Mouse (Mus musculus) hindbrain, embryonic 15.5 days (tissue): Measurements from ENCODE around the gene Med12l. TPM values are rescaled to one million over a fixed set of nuclear protein-coding genes. Genes with fewer than 3 reads are reported as not detected.

ENCODE experiments used
- ATAC-seq: fragments of 200-750 bp; cut with Nextera tagmentation; 2 replicates; pipeline ENCODE4 v1.8.0; 2017; ENCODE audit warnings: low read depth, moderate number of reproducible peaks, moderate TSS enrichment; ENCODE audit not compliant: low FRiP score
- H3K27ac ChIP-seq: fragments of 300-500 bp; sonication (generic); replicated peaks from 2 replicates; pipeline ENCODE4 v1.5.1; 2015; ENCODE audit warnings: mild to moderate bottlenecking, inconsistent platforms
- H3K27me3 ChIP-seq: fragments of 300-500 bp; sonication (generic); 2 replicates; pipeline ENCODE4 v1.6.1; 2015; ENCODE audit warnings: control low read depth, inconsistent platforms
- H3K36me3 ChIP-seq: fragments of 300-500 bp; sonication (generic); 2 replicates; pipeline ENCODE4 v1.6.1; 2015; ENCODE audit warnings: control low read depth, inconsistent platforms
- H3K4me1 ChIP-seq: fragments of 300-500 bp; sonication (generic); replicated peaks from 2 replicates; pipeline ENCODE4 v1.6.1; 2015; ENCODE audit warnings: control low read depth, inconsistent platforms
- H3K4me2 ChIP-seq: fragments of 300-500 bp; sonication (generic); 2 replicates; pipeline ENCODE4 v1.6.1; 2015; ENCODE audit warnings: moderate library complexity, mild to moderate bottlenecking, inconsistent platforms
- H3K4me3 ChIP-seq: fragments of 300-500 bp; sonication (generic); 2 replicates; pipeline ENCODE4 v1.5.1; 2015; ENCODE audit warnings: mild to moderate bottlenecking, inconsistent platforms
- H3K9ac ChIP-seq: fragments of 300-500 bp; sonication (generic); 2 replicates; pipeline ENCODE4 v1.6.1; 2015; ENCODE audit warnings: inconsistent platforms
- H3K9me3 ChIP-seq: fragments of 300-500 bp; sonication (generic); 2 replicates; pipeline ENCODE4 v1.6.1; 2016; ENCODE audit warnings: control low read depth, inconsistent platforms
- WGBS: fragments of 180-500 bp; shearing (Covaris S2); methylation state at CpG from one replicate; pipeline ENCODE4 v1.1.7; 2015; 5-methylcytosine and 5-hydroxymethylcytosine counted together
- polyA plus RNA-seq: library from polyadenylated mRNA; unstranded; fragments of >200 nt; fragmentation: Nextera tagmentation; extraction: Ambion mirVana; gene quantifications from 2 replicates; pipeline ENCODE4 v1.2.1, GENCODE M21; 2015

The Med12l gene
- polyA plus RNA-seq, 1 experiment from 2014 or later, result 4.2 TPM

GRCm38 (mm10) chr3:59210089-59210488 is 204.5 kb downstream of the Med12l start:
- no peak overlapping the region for H3K27ac ChIP-seq
- 76% methylated on average over 8 of the region's 8 CpGs for WGBS
- H3K9me3 ChIP-seq, result no peaks in the 10 kb centered on the region
- H3K36me3 ChIP-seq, result no peaks in the 10 kb centered on the region
- H3K9ac ChIP-seq, result no peak overlapping the region
- H3K4me3 ChIP-seq, result no peak overlapping the region
- no peak for ATAC-seq
- no peaks in the 10 kb centered on the region for H3K4me1 ChIP-seq
- H3K27me3 ChIP-seq, result no peaks in the 10 kb centered on the region
- H3K4me2 ChIP-seq, result no peak overlapping the region

DNA sequence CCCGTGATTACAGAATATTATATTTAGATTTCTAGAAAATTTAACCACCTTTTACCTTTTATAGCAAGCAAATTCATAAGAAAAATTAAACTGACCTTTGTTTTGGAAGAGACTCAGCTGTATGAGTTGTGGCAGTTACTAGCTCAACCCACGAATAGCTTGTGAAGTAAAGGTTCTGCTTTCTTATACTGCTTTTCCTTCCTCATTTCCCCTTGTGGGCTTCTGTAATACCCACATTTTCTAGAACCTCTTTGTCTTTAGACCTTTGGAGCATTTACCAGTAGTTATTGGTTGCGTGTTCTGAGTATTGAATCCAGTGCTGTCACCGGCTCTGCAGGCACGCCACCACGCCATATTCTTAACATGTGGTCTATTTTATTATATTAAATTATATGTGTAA is 205.1 kb downstream of the Med12l start, which contains the start of gene P2ry13:
P2ry13 (minus strand) TSS at position 156 of the 400 bp plus-strand sequence.
- WGBS, result 92% methylated on average over 6 of the region's 6 CpGs
- Histone ChIP-seq H3K4me1 (no peaks in the 10 kb centered on the region), H3K9ac (no peak within 1 kb of the TSS), H3K4me2 (no peak within 1 kb of the TSS), H3K27me3 (no peaks in the 10 kb centered on the region), H3K9me3 (no peaks in the 10 kb centered on the region), H3K36me3 (no peaks in the 10 kb centered on the region), H3K27ac (no peak within 1 kb of the TSS), H3K4me3 (no peak within 1 kb of the TSS)
- no peak for ATAC-seq

- ATAC-seq, result no peak
- WGBS, result 93% methylated on average over 8 of the region's 8 CpGs
Measured at GRCm38 (mm10) chr3:59211784-59212183, 206.2 kb downstream of the Med12l start.

DNA sequence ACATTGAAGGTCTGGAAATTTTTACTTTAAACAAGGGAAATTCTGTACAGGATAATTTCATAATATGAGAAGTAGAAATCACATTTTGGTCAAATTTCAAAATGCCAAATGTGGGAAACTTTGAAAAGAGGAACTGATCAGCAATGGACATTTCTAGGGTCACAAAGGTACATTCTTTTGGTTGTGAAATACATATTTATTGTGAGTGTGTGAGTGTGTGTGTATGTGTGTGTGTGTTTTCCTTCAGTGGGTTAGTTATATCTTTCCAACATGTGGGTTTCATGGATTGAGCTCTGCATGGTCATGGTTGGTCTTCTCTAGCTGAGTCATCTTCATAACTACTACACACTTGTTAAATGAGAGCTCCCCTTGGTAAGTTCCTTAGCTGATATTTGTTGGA is 206.8 kb downstream of the Med12l start:
- H3K9ac ChIP-seq, result no peak overlapping the region
- H3K4me2 ChIP-seq, result no peak overlapping the region
- H3K36me3 ChIP-seq, result no peaks in the 10 kb centered on the region
- H3K4me1 ChIP-seq, result no peaks in the 10 kb centered on the region
- H3K4me3 ChIP-seq, result no peak overlapping the region
- H3K9me3 ChIP-seq, result no peaks in the 10 kb centered on the region
- no peaks in the 10 kb centered on the region for H3K27me3 ChIP-seq
- ATAC-seq, result no peak
- no peak overlapping the region for H3K27ac ChIP-seq

More at GRCm38 (mm10) chr3:59211784-59212183, 206.2 kb downstream of the Med12l start:
- no peaks in the 10 kb centered on the region for H3K4me1 ChIP-seq
- H3K27ac ChIP-seq, result no peak overlapping the region
- H3K9me3 ChIP-seq, result no peaks in the 10 kb centered on the region
- no peaks in the 10 kb centered on the region for H3K36me3 ChIP-seq
- H3K27me3 ChIP-seq, result no peaks in the 10 kb centered on the region
- no peak overlapping the region for H3K9ac ChIP-seq
- H3K4me2 ChIP-seq, result no peak overlapping the region
- H3K4me3 ChIP-seq, result no peak overlapping the region

- Histone ChIP-seq H3K9me3 (no peaks in the 10 kb centered on the region), H3K4me2 (no peak overlapping the region), H3K36me3 (no peaks in the 10 kb centered on the region), H3K4me1 (no peaks in the 10 kb centered on the region), H3K27ac (no peak overlapping the region), H3K27me3 (no peaks in the 10 kb centered on the region), H3K4me3 (no peak overlapping the region), H3K9ac (no peak overlapping the region)
- 93% methylated on average over 10 of the region's 10 CpGs for WGBS
- no peak for ATAC-seq
Measured at GRCm38 (mm10) chr3:59217211-59217610, 211.6 kb downstream of the Med12l start.

GRCm38 (mm10) chr3:59219326-59219725 is 213.7 kb downstream of the Med12l start:
- no peak overlapping the region for H3K4me2 ChIP-seq
- H3K27me3 ChIP-seq, result no peaks in the 10 kb centered on the region
- ATAC-seq, result no peak
- H3K36me3 ChIP-seq, result no peaks in the 10 kb centered on the region
- H3K4me1 ChIP-seq, result no peaks in the 10 kb centered on the region
- no peak overlapping the region for H3K4me3 ChIP-seq
- H3K9ac ChIP-seq, result no peak overlapping the region
- 87% methylated on average over 2 of the region's 2 CpGs for WGBS
- H3K9me3 ChIP-seq, result no peaks in the 10 kb centered on the region
- H3K27ac ChIP-seq, result no peak overlapping the region

DNA sequence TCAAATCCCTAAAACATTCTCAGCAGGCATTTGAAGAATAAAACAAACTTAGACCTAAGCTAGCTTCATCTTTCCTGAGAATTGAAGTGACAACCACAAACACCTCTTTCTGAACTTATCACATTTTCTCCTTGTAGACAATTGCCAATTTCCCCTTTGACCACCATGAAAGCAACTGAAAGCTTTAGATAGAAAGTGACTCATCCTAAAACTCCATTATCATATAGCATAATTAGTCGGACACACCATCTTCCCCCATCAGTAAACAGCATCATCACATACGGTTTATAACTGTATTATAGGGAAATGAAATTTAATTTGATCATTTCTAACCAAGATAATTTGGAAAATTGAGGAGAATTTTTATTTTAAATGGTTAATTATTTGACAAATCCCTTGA is 216.7 kb downstream of the Med12l start:
- Histone ChIP-seq H3K27ac (no peak overlapping the region), H3K27me3 (no peaks in the 10 kb centered on the region), H3K9ac (no peak overlapping the region), H3K9me3 (no peaks in the 10 kb centered on the region), H3K36me3 (no peaks in the 10 kb centered on the region), H3K4me3 (no peak overlapping the region), H3K4me1 (no peaks in the 10 kb centered on the region), H3K4me2 (no peak overlapping the region)
- WGBS, result 85% methylated on average over 2 of the region's 2 CpGs
- ATAC-seq, result no peak

- H3K27ac ChIP-seq, result no peak overlapping the region
- no peaks in the 10 kb centered on the region for H3K27me3 ChIP-seq
- H3K4me3 ChIP-seq, result no peak overlapping the region
- H3K9me3 ChIP-seq, result no peaks in the 10 kb centered on the region
- ATAC-seq, result no peak
- H3K9ac ChIP-seq, result no peak overlapping the region
- no peaks in the 10 kb centered on the region for H3K36me3 ChIP-seq
- H3K4me1 ChIP-seq, result no peaks in the 10 kb centered on the region
- no peak overlapping the region for H3K4me2 ChIP-seq
Measured at GRCm38 (mm10) chr3:59225411-59225810, 219.8 kb downstream of the Med12l start.

DNA sequence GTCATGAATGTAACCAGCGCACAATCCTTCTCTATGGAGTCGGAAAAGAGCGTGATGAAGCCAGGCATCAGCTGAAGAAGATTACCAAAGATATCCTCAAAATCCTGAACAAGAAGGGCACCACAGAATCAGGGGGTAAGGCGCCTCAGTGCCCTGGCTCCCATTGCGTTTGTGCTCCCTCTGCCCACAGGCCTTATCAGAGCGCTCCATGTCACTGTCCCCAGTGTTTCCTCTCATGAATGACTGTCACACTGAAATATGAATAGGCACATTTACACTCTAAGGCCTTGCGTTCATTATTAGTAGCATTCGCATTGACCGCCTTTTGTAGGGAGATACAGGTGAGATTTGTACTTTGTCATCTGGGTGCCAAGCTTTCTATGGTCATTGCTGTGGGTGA is 222.1 kb downstream of the Med12l start:
- WGBS, result 95% methylated on average over 9 of the region's 9 CpGs
- Histone ChIP-seq H3K4me1 (no peaks in the 10 kb centered on the region), H3K27ac (no peak overlapping the region), H3K4me3 (no peak overlapping the region), H3K9ac (no peak overlapping the region), H3K9me3 (no peaks in the 10 kb centered on the region), H3K4me2 (no peak overlapping the region), H3K36me3 (no peaks in the 10 kb centered on the region), H3K27me3 (no peaks in the 10 kb centered on the region)
- ATAC-seq, result no peak

DNA sequence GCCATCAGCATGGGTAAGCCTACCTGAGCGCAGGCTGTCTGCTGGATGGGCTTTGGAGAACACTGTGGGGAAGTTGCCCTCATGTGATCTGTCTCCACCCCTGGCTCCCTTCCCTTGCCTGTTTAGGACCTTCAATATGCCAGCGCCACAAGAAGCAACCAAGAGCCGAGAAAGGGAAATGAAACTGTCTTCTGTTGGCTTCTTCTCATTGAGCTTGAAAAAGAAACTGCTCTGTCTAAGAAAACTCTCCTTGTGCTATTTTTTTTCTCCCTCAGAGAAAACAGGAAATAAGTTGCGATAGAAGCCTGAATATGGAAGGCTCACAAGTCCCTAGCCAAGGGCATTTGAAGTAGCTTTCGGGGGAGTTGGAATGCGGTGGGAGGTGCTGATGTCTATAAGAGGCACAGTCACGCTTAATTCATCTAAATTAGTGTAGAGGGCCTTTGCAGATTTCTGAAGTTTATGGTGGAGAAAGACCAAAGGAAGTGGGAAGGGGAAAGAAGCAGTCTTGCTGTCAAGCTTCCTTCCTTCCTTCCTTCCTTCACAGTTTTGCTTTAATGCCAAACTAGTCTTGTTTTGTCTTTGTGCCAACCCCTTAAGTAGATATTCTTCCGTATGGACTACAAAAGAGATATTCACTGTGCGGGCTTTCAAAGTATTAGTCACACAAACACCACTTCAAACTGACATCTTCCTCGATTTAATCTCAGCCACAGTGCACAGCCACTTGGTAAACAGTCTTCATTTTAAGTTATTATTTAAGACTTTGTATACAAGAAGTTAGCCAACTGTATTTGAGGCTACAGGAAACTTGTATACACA is 223.3 kb downstream of the Med12l start:
- H3K4me2 ChIP-seq, result no peak overlapping the region
- WGBS, result 46% methylated on average over 10 of the region's 10 CpGs
- H3K4me1 ChIP-seq, result no peaks in the 10 kb centered on the region
- H3K4me3 ChIP-seq, result no peak overlapping the region
- H3K9ac ChIP-seq, result no peak overlapping the region
- peak overlapping the region; percentile 35; the same call in 1 of the 2 replicates for H3K27ac ChIP-seq
- H3K9me3 ChIP-seq, result no peaks in the 10 kb centered on the region
- no peaks in the 10 kb centered on the region for H3K27me3 ChIP-seq
- H3K36me3 ChIP-seq, result 0 out of 2 replicates have a peak, but pooled peaks cover 4% of the 10 kb centered on the region
- no peak for ATAC-seq

GRCm38 (mm10) chr3:59230912-59231311 is 225.3 kb downstream of the Med12l start:
- Histone ChIP-seq H3K27me3 (no peaks in the 10 kb centered on the region), H3K9me3 (no peaks in the 10 kb centered on the region), H3K36me3 (0 out of 2 replicates have a peak, but pooled peaks cover 4% of the 10 kb centered on the region), H3K4me3 (no peak overlapping the region), H3K9ac (no peak overlapping the region), H3K27ac (no peak overlapping the region), H3K4me2 (no peak overlapping the region), H3K4me1 (no peaks in the 10 kb centered on the region)
- no peak for ATAC-seq
- WGBS, result 69% methylated on average over 3 of the region's 3 CpGs

GRCm38 (mm10) chr3:59234878-59235277 is 229.3 kb downstream of the Med12l start:
- H3K27me3 ChIP-seq, result no peaks in the 10 kb centered on the region
- ATAC-seq, result no peak
- H3K4me2 ChIP-seq, result no peak overlapping the region
- 81% methylated on average over 5 of the region's 5 CpGs for WGBS
- no peak overlapping the region for H3K27ac ChIP-seq
- no peaks in the 10 kb centered on the region for H3K4me1 ChIP-seq
- H3K4me3 ChIP-seq, result no peak overlapping the region
- H3K36me3 ChIP-seq, result peaks cover 6% of the 10 kb centered on the region; the same call in 1 of the 2 replicates
- H3K9me3 ChIP-seq, result no peaks in the 10 kb centered on the region
- H3K9ac ChIP-seq, result no peak overlapping the region

DNA sequence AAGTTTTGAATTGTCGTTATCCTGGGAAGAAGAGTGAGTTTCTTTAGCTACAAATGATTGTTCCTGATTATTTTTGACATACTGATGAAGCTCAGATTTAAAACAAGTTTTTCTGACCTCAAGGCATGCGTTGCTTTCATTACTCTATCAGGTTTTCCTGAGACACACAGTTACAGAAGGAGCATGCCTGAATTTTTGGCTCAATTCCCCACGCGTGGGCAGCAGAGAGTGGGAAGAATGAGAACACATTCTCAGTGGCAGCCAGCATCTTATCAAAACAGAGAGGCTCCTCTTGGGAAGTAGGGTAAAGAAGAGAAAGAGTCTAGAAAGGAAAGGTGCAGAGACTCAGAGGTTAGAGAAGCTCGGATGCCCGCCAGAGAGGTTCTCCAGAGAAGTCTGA is 237.8 kb downstream of the Med12l start:
- H3K4me2 ChIP-seq, result no peak overlapping the region
- no peak overlapping the region for H3K4me3 ChIP-seq
- no peak for ATAC-seq
- H3K27me3 ChIP-seq, result no peaks in the 10 kb centered on the region
- no peaks in the 10 kb centered on the region for H3K9me3 ChIP-seq
- WGBS, result 74% methylated on average over 6 of the region's 6 CpGs
- H3K9ac ChIP-seq, result no peak overlapping the region
- no peak overlapping the region for H3K27ac ChIP-seq
- H3K4me1 ChIP-seq, result no peaks in the 10 kb centered on the region
- H3K36me3 ChIP-seq, result peaks cover 5% of the 10 kb centered on the region; the same call in 1 of the 2 replicates
